ENCODE assay signal across 8 mouse cellular contexts in the genomic region with DNA sequence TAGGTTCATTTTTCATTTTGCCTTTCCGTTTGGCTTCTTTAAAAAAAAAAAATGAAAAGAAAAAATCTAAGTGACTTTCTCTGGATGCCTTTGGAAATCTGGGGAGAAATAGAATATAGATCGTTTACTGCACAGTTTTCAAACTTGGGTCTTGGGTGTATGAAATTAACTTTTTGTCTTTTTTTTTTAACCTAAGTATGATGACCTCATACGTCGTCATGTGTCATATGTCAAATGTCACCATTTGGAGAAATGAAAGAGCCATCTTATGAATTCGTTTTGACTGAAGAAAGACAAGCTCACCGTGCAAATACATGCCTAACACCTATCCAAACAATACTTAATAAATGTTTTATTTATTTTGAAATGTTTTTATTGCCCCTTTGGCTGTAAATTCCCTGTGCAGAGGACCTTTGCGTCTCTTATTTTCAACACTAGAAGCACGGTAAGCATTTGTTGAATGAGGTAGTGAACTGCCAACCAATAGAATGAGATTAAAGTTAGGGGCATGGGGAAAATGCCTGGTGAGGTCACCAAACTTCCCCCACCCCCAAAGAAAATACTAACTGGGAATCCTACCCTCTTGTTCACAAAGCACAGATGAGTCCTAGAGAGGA. TPM values are rescaled to one million over a fixed set of nuclear protein-coding genes. Genes with fewer than 3 reads are reported as not detected.
A peak's percentile ranks its signal among the peaks of the same experiment; 100 is the strongest.
DNase-seq lines count a peak whose midpoint lies in the region; ATAC-seq and TF ChIP-seq lines count a peak whose summit lies in the region.

No protein-coding gene starts in this region.

- DNase-seq in adrenal gland, adult 2 months = peak; percentile 9
- DNase-seq in adrenal gland, adult 8-10 months = no peak
- peak; percentile 58 for DNase-seq in lung, postnatal 0 days (ENCODE audit: low spot score)
- no peak for DNase-seq in lung, adult 18-20 months
- no peak for DNase-seq in limb, embryonic 10.5 days (ENCODE audit: low spot score)
- no peak for DNase-seq in spleen, postnatal 10 days (ENCODE audit: low spot score in 2 of 2)
- no peak for DNase-seq in kidney, adult 18-20 months

- peak overlapping the region; percentile 95 for H3K27ac ChIP-seq in lung, postnatal 0 days (ENCODE audit: low read length)
- peak overlapping the region; percentile 97 for H3K27ac ChIP-seq in limb, embryonic 10.5 days
- peak overlapping the region; percentile 97 for H3K27ac ChIP-seq in neural tube, embryonic 14.5 days (ENCODE audit: low read depth, low read length)

- no peak for ATAC-seq in lung, postnatal 0 days
- no peak for ATAC-seq in neural tube, embryonic 14.5 days (ENCODE audit: low read depth)

- H3K9me3 ChIP-seq in lung, postnatal 0 days (ENCODE audit: low read length) = no peaks in the 10 kb centered on the region
- H3K9me3 ChIP-seq in limb, embryonic 10.5 days (replicated peaks) = no peaks in the 10 kb centered on the region
- no peaks in the 10 kb centered on the region for H3K9me3 ChIP-seq in neural tube, embryonic 14.5 days (ENCODE audit: control insufficient read depth, low read length)

- 7% methylated on average over 8 of the region's 8 CpGs for WGBS in lung, postnatal 0 days
- WGBS in limb, embryonic 10.5 days = 18% methylated on average over 8 of the region's 8 CpGs
- 14% methylated on average over 8 of the region's 8 CpGs for WGBS in neural tube, embryonic 14.5 days

- H3K4me1 ChIP-seq in lung, postnatal 0 days (ENCODE audit: insufficient read depth, low read depth, low read length) = peaks cover 8% of the 10 kb centered on the region; the same call in 1 of the 2 replicates
- H3K4me1 ChIP-seq in limb, embryonic 10.5 days = peaks cover 36% of the 10 kb centered on the region
- peaks cover 13% of the 10 kb centered on the region for H3K4me1 ChIP-seq in neural tube, embryonic 14.5 days (ENCODE audit: control insufficient read depth, insufficient read depth, low read length)

- no peak for TF ChIP-seq CTCF in lung, postnatal 0 days (IDR thresholded peaks at IDR 0.05)

- no peak for TF ChIP-seq EP300 in lung, postnatal 0 days (IDR thresholded peaks at IDR 0.05)

- H3K4me2 ChIP-seq in lung, postnatal 0 days (replicated peaks; ENCODE audit: low read depth, low read length) = peak overlapping the region; percentile 92
- peak overlapping the region; percentile 92 for H3K4me2 ChIP-seq in neural tube, embryonic 14.5 days (ENCODE audit: low read depth, low read length)

- peak overlapping the region; percentile 96 for H3K9ac ChIP-seq in lung, postnatal 0 days (replicated peaks; ENCODE audit: low read depth)
- H3K9ac ChIP-seq in neural tube, embryonic 14.5 days (replicated peaks; ENCODE audit: low read depth, low read length) = peak overlapping the region; percentile 91

- H3K4me3 ChIP-seq in lung, postnatal 0 days (ENCODE audit: low read depth, low read length) = peak overlapping the region; percentile 99
- peak overlapping the region; percentile 99 for H3K4me3 ChIP-seq in limb, embryonic 10.5 days
- H3K4me3 ChIP-seq in neural tube, embryonic 14.5 days (ENCODE audit: low read depth, low read length) = peak overlapping the region; percentile 95

- H3K36me3 ChIP-seq in lung, postnatal 0 days (ENCODE audit: insufficient read depth, low read length) = no peaks in the 10 kb centered on the region
- peaks cover 24% of the 10 kb centered on the region for H3K36me3 ChIP-seq in limb, embryonic 10.5 days
- H3K36me3 ChIP-seq in neural tube, embryonic 14.5 days (ENCODE audit: control insufficient read depth, insufficient read depth, low read length) = no peaks in the 10 kb centered on the region

- no peaks in the 10 kb centered on the region for H3K27me3 ChIP-seq in lung, postnatal 0 days (replicated peaks; ENCODE audit: insufficient read depth, low read length)
- H3K27me3 ChIP-seq in limb, embryonic 10.5 days (ENCODE audit: low read depth, poor library complexity, severe bottlenecking) = peaks cover 10% of the 10 kb centered on the region; the same call in 1 of the 2 replicates
- no peaks in the 10 kb centered on the region; the same call in 1 of the 2 replicates for H3K27me3 ChIP-seq in neural tube, embryonic 14.5 days (ENCODE audit: control insufficient read depth, insufficient read depth, low read length)

RNA-seq across cellular contexts. Expression of a gene that starts 0.8 kb away (rescaled TPM):
- total RNA-seq in adrenal gland, adult 2 months (2021) = 10 to 100 TPM; 22.4 to 22.8 TPM
- 8.0 and 8.3 TPM in 2 replicates for polyA plus RNA-seq in adrenal gland, adult 2 months (2012; rRNA removed)
- 10 to 100 TPM; 24.0 to 36.1 (median 30.1) TPM for total RNA-seq in adrenal gland, adult 8-10 months (2022)
- polyA plus RNA-seq in lung, postnatal 0 days (2015; fragmentation: Nextera tagmentation; extraction: Ambion mirVana) = 3.4 and 3.5 TPM in 2 replicates
- polyA plus RNA-seq in limb, embryonic 10.5 days (2016; fragmentation: Nextera tagmentation; extraction: Ambion mirVana) = 2.5 and 3.5 TPM in 2 replicates
- polyA plus RNA-seq in neural tube, embryonic 14.5 days (2014; fragmentation: Nextera tagmentation; extraction: Ambion mirVana) = 6.0 and 6.5 TPM in 2 replicates

RNA-seq across cellular contexts. Expression of a gene that starts 53.9 kb away (rescaled TPM):
- under 1 TPM in 1 of 2 experiments, not detected in 1; 0.24 TPM for total RNA-seq in adrenal gland, adult 2 months (2021)
- polyA plus RNA-seq in adrenal gland, adult 2 months (2012; rRNA removed) = 0.08 and 0.20 TPM in 2 replicates
- under 1 TPM in 1 of 4 experiments, not detected in 3; 0.24 TPM for total RNA-seq in adrenal gland, adult 8-10 months (2022)
- 9.0 and 10.2 TPM in 2 replicates for polyA plus RNA-seq in lung, postnatal 0 days (2015; fragmentation: Nextera tagmentation; extraction: Ambion mirVana)
- 18.1 and 35.8 TPM in 2 replicates for polyA plus RNA-seq in limb, embryonic 10.5 days (2016; fragmentation: Nextera tagmentation; extraction: Ambion mirVana)
- polyA plus RNA-seq in neural tube, embryonic 14.5 days (2014; fragmentation: Nextera tagmentation; extraction: Ambion mirVana) = 3.9 and 5.2 TPM in 2 replicates

Comparison
In these comparisons a context has a peak if more than half of its experiments do, and no peak if none do; other contexts are left out.
1. DNase-seq: peak in adrenal gland, adult 2 months (single experiment) and lung, postnatal 0 days (single experiment); none in adrenal gland, adult 8-10 months (single experiment), lung, adult 18-20 months (0 of 2), limb, embryonic 10.5 days (single experiment), spleen, postnatal 10 days (0 of 2) and kidney, adult 18-20 months (single experiment).
2. Peak in every context shown above with its lines, with median percentiles within 50 percentile points of each other: H3K27ac ChIP-seq and H3K4me3 ChIP-seq.